Mouse (Mus musculus) myocyte (in vitro differentiated cells): ENCODE data around the gene Uroc1.

ENCODE experiments used
- CEBPB ChIP-seq: IDR thresholded peaks from 2 replicates; pipeline ENCODE4 v1.6.1; 2011; ENCODE audit warnings: mild to moderate bottlenecking, moderate library complexity; ENCODE audit not compliant: poor library complexity, insufficient read depth, severe bottlenecking
- E2F4 ChIP-seq: IDR thresholded peaks from one replicate; pipeline ENCODE4 v1.6.1; 2011; ENCODE audit warnings: mild to moderate bottlenecking, control low read depth, moderate library complexity; ENCODE audit not compliant: insufficient read depth
- MAX ChIP-seq: IDR thresholded peaks from one replicate; pipeline ENCODE4 v1.6.1; 2011; ENCODE audit warnings: low read depth, mild to moderate bottlenecking, control low read depth
- POLR2A ChIP-seq: IDR thresholded peaks from one replicate; pipeline ENCODE4 v1.6.1; 2011; ENCODE audit warnings: low read depth, mild to moderate bottlenecking, control low read depth, moderate library complexity; ENCODE audit not compliant: insufficient read length
- POLR2AphosphoS2 ChIP-seq: IDR thresholded peaks from one replicate; pipeline ENCODE4 v1.6.1; 2011; ENCODE audit warnings: low read depth, control low read depth; ENCODE audit not compliant: insufficient read length
- REST ChIP-seq: IDR thresholded peaks from one replicate; pipeline ENCODE4 v1.6.1; 2011; ENCODE audit warnings: mild to moderate bottlenecking, control low read depth, moderate library complexity; ENCODE audit not compliant: insufficient read depth, insufficient read length
- SRF ChIP-seq: IDR thresholded peaks from one replicate; pipeline ENCODE4 v1.6.1; 2011; ENCODE audit warnings: low read depth; ENCODE audit not compliant: control insufficient read depth, insufficient read length
- USF1 ChIP-seq: IDR thresholded peaks from one replicate; pipeline ENCODE4 v1.6.1; 2011; ENCODE audit warnings: low read depth, mild to moderate bottlenecking, control low read depth, moderate library complexity

- TF ChIP-seq POLR2AphosphoS2 (no peak), CEBPB (no peak), SRF (no peak), POLR2A (no peak), E2F4 (no peak), USF1 (no peak), MAX (no peak), REST (no peak)
Observed at GRCm38 (mm10) chr6:90360024-90360781, 27.1 kb downstream of the Uroc1 start.
